Mouse (Mus musculus) erythroblast, embryonic 14.5 days (primary cell): ENCODE measurements around the gene Atf7.

Experiments used
- GATA1 ChIP-seq: IDR thresholded peaks from 2 replicates; pipeline ENCODE4 v1.6.1; 2012; ENCODE audit warnings: low read length, inconsistent platforms, mixed read lengths
- TAL1 ChIP-seq: IDR thresholded peaks from 3 replicates; pipeline ENCODE4 v1.6.1; 2012; ENCODE audit warnings: low read length, inconsistent platforms, mixed read lengths

DNA sequence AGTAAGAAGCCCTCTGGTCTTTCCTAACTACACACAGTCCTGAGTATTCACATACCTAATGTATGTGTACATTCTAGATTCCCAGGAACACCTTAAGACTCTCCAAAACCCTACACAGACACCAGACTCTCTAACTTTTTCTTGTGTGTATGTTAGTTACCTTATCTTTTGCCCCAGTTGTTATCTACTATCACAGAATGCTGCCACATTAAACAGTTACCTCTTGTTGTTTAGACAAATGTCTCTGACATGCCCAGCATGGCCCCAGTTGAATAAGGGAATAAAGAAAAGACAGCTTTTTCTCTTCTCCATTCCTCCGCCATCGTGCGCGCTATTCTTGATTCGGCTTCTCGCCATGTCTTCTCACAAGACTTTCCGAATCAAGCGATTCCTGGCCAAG, 9.4 kb upstream of the Atf7 start:
- TF ChIP-seq TAL1 (no peak), GATA1 (no peak)
